Mouse (Mus musculus) brown adipose tissue, adult 24 weeks (tissue): ENCODE data around the gene Ncf4. TPM values are rescaled to one million over a fixed set of nuclear protein-coding genes. Genes with fewer than 3 reads are reported as not detected.
"Not testable (repeated sequence)": the region's sequence is repeated elsewhere in the genome, so short reads cannot be mapped to it uniquely, and the experiment has no call there.

ENCODE experiments used
- H3K27ac ChIP-seq: fragments of 200-500 bp; replicated peaks from 2 replicates; pipeline ENCODE4 v1.5.1; 2012; ENCODE audit warnings: low read depth, mild to moderate bottlenecking, low read length
- H3K4me1 ChIP-seq: fragments of 200-500 bp; 2 replicates; pipeline ENCODE4 v1.6.1; 2012; ENCODE audit warnings: low read length, mixed read lengths; ENCODE audit not compliant: control insufficient read depth, insufficient read depth, insufficient read length
- H3K4me3 ChIP-seq: fragments of 200-500 bp; 2 replicates; pipeline ENCODE4 v1.5.1; 2012; ENCODE audit warnings: low read depth, mild to moderate bottlenecking, low read length, moderate library complexity; ENCODE audit not compliant: insufficient read depth
- polyA plus RNA-seq: library from polyadenylated mRNA; stranded (reverse); fragments of >200 nt; gene quantifications from 2 replicates; pipeline ENCODE4 v1.2.4, GENCODE M21; 2012; ENCODE audit not compliant: missing spikeins, insufficient read depth, insufficient read length

Gene Ncf4
- polyA plus RNA-seq, 1 experiment: 3.5 TPM

- H3K4me3 ChIP-seq: no peak overlapping the region
- no peak overlapping the region for H3K27ac ChIP-seq
- no peaks in the 10 kb centered on the region for H3K4me1 ChIP-seq
Observed at GRCm38 (mm10) chr15:78241335-78241734, 3.3 kb upstream of the Ncf4 start.

GRCm38 (mm10) chr15:78243061-78243460, 1.5 kb upstream of the Ncf4 start:
- no peak overlapping the region for H3K27ac ChIP-seq
- H3K4me1 ChIP-seq: no peaks in the 10 kb centered on the region
- H3K4me3 ChIP-seq: no peak overlapping the region

- H3K4me3 ChIP-seq: no peak overlapping the region
- H3K27ac ChIP-seq: peak overlapping the region; percentile 38; the same call in 1 of the 2 replicates
- H3K4me1 ChIP-seq: no peaks in the 10 kb centered on the region
Observed at GRCm38 (mm10) chr15:78243774-78244173, 827 bp upstream of the Ncf4 start.

GRCm38 (mm10) chr15:78246143-78247116, 1.8 kb downstream of the Ncf4 start:
- Histone ChIP-seq H3K27ac (peak overlapping the region; percentile 4; the same call in 1 of the 2 replicates), H3K4me3 (no peak overlapping the region; the same call in 1 of the 2 replicates)

GRCm38 (mm10) chr15:78247659-78248058, 3.1 kb downstream of the Ncf4 start:
- Histone ChIP-seq H3K4me1 (no peaks in the 10 kb centered on the region), H3K4me3 (no peak overlapping the region), H3K27ac (no peak overlapping the region)

More at GRCm38 (mm10) chr15:78246143-78247116, 1.8 kb downstream of the Ncf4 start:
- H3K4me1 ChIP-seq: no peaks in the 10 kb centered on the region

- no peak overlapping the region for H3K4me3 ChIP-seq
- no peak overlapping the region for H3K27ac ChIP-seq
- H3K4me1 ChIP-seq: no peaks in the 10 kb centered on the region
Observed at GRCm38 (mm10) chr15:78248410-78248809, 3.8 kb downstream of the Ncf4 start.

DNA sequence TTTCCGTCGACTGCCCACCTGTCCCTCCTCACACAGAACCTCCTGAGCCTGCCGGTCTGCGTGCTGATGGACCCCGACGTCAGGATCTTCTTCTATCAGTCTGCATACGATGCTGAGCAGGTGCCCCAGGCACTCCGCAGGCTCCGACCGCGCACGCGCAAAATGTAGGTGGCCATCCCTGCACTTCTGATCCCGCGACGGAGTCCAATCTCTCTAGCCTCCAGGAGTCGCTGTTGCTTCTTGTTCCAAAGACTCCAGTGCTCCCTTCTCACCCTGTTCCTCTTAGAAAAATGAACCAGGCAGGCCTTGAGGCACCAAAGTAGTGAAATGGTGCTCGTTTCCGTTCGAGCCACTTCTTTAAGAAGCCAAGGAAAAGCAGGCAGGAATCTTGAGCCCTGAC, 10.2 kb downstream of the Ncf4 start:
- Histone ChIP-seq H3K27ac (no peak overlapping the region), H3K4me1 (no peaks in the 10 kb centered on the region; the same call in 1 of the 2 replicates), H3K4me3 (no peak overlapping the region)

DNA sequence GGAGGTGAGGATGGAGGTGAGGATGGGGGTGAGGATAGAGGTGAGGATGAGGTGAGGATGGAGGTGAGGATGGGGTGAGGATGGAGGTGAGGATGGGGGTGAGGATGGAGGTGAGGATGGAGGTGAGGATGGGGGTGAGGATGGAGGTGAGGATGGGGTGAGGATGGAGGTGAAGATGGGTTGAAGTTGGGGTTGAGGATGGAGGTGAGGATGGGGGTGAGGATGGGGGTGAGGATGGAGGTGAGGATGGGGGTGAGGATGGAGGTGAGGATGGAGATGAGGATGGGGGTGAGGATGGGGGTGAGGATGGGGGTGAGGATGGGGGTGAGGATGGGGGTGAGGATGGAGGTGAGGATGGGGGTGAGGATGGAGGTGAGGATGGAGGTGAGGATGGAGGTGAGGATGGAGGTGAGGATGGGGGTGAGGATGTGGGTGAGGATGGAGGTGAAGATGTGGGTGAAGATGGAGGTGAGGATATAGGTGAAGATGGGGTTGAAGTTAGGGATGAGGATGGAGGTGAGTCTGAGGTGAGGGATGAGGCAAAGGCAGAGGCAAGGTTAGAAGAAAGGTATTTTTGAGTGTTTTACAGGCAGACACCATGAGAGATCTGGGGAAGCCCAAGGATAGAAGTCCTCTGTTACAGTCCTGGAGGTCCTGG, 12.1 kb downstream of the Ncf4 start:
- not testable (repeated sequence) for H3K4me1 ChIP-seq, H3K4me3 ChIP-seq
- 0 out of 2 replicates have a peak overlapping the region, but pooled peaks have one; percentile 15 for H3K27ac ChIP-seq

- no peaks in the 10 kb centered on the region; the same call in 1 of the 2 replicates for H3K4me1 ChIP-seq
- no peak overlapping the region for H3K4me3 ChIP-seq
- H3K27ac ChIP-seq: peak overlapping the region; percentile 93
Observed at GRCm38 (mm10) chr15:78257326-78258050, 12.9 kb downstream of the Ncf4 start.

DNA sequence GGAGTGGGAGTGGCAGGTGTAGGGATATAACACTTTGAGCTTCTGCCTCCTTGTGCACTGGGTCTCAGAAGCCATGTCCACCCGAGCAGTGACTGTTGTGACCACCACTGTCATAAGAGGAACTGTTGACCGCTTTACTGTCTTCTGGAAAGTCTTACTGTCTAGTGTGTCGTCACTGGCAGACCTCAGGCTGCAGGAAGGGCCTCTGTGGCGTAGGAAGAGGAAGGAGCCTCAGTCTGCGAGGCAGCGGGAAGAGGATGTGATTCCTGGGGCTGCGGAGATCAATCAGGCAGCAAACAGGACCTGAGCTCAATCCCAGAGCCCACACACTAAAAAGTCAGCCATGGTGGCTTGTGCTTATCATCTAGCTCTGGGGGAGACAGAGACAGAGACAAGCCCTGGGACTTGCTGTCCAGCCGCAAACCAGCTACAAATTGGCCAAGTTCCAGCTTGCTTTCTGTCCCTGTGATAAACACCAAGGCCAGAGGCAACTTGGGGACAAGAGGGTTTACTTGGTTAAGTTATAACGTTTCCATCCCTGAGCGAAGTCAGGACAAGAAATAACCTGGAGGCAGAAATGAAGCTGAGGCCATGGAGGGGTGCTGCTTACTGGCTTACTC, 13.8 kb downstream of the Ncf4 start:
- Histone ChIP-seq H3K27ac (peak overlapping the region; percentile 93), H3K4me3 (no peak overlapping the region), H3K4me1 (no peaks in the 10 kb centered on the region; the same call in 1 of the 2 replicates)

DNA sequence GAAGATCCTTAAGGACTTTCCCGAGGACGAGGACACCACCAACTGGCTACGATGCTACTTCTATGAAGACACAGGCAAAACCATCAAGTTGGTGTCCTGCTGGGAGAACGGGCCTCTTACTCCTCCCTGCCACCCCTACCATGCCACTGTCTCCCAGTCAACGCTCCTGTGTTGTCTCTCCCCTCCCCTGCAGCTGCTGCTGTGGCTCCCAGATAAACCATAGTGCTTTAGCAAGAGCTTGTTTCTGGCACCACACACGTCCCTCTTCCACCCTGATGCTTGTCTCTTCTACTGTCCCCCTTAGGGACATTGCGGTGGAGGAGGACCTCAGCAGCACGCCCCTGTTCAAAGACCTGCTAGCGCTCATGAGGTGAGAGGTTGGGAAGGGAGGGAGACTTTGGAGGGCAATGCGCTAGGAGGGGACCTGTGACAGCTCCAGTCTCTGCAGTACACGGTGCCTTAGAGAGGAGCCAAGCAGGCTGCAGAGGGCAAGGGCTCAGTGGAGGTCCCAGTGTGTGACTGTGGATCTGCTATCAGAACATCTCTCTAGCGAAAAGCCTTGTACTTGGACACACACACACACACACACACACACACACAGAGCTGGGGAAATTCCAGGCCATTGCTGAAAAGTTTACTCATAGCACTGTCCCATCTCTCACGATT, 16.2 kb downstream of the Ncf4 start:
- Histone ChIP-seq H3K4me3 (no peak overlapping the region), H3K27ac (no peak overlapping the region), H3K4me1 (no peaks in the 10 kb centered on the region; the same call in 1 of the 2 replicates)

- Histone ChIP-seq H3K4me1 (peaks cover 7% of the 10 kb centered on the region; the same call in 1 of the 2 replicates), H3K4me3 (no peak overlapping the region), H3K27ac (no peak overlapping the region)
Observed at GRCm38 (mm10) chr15:78263286-78263685, 18.7 kb downstream of the Ncf4 start.

DNA sequence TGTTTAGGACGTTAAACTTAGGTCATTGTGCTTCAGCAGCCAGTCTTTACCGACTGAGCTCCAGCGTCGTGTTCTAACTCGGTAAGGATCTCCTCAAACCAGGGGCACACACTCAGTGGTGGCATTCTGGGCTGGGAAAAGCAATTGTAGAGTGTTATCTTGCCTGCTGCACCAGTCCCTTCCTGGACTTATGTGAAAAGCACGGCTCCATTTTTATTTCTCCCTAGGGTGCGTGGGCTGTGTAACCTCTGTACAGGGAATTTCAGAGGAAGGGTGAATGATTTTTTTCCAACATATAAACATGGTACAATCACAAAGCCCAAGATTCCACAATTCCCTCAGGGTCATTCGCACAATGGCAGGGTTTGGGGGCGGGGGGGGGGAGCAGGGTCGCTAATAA, 22.8 kb downstream of the Ncf4 start:
- Histone ChIP-seq H3K4me1 (peaks cover 19% of the 10 kb centered on the region; the same call in 1 of the 2 replicates), H3K4me3 (no peak overlapping the region), H3K27ac (peak overlapping the region; percentile 92)

GRCm38 (mm10) chr15:78267865-78268264, 23.3 kb downstream of the Ncf4 start:
- Histone ChIP-seq H3K4me3 (no peak overlapping the region), H3K27ac (peak overlapping the region; percentile 71), H3K4me1 (peaks cover 19% of the 10 kb centered on the region; the same call in 1 of the 2 replicates)
